Mouse (Mus musculus) mouse trophoblast stem cell (cell line): ENCODE measurements around the gene Gm8332.
"Not testable (repeated sequence)": the region's sequence is repeated elsewhere in the genome, so short reads cannot be mapped to it uniquely, and the experiment has no call there.

Experiments
- in situ Hi-C, 2 experiments: fragments of 300-500 bp; cut with MseI, MboI; formaldehyde crosslinking; loops; 2 replicates in 1 of 2; 3 replicates in 1 of 2; pipeline ENCODE4 v1.15.1; 2025

Gm8332 gene

GRCm38 (mm10) chr12:88250000-88250399 lies at the start of gene Gm8332:
TSS of gene Gm8332 (minus strand) at chr12:88250100.
- in situ Hi-C loops: loop anchor here (5.0 to 25.0 kb wide), 2 partner anchors 363 to 728 kb away; partner anchors contain the start of gene Gm2022 (in 1 of the 2)

GRCm38 (mm10) chr12:88297171-88297570 lies 47.3 kb upstream of the Gm8332 start:
- in situ Hi-C loops: not testable (repeated sequence)

GRCm38 (mm10) chr12:88293082-88293481 lies 43.2 kb upstream of the Gm8332 start:
- in situ Hi-C loops: not testable (repeated sequence)

GRCm38 (mm10) chr12:88285224-88285623 lies 35.3 kb upstream of the Gm8332 start:
- in situ Hi-C loops: not testable (repeated sequence)

GRCm38 (mm10) chr12:88274400-88274799 lies 24.5 kb upstream of the Gm8332 start, which contains the start of gene Gm5662:
TSS of gene Gm5662 (minus strand) at chr12:88274500.
- in situ Hi-C loops: loop anchor here in 1 of 2 experiments (25.0 kb wide), 1 partner anchor 387 kb away; the partner anchor contains the start of gene Gm2022

- in situ Hi-C loops: loop anchor here in 1 of 2 experiments (25.0 kb wide), 1 partner anchor 370 kb away; the partner anchor contains the start of gene Gm2022
These were observed 7.3 kb upstream of the Gm8332 start for GRCm38 (mm10) chr12:88257241-88257640.

GRCm38 (mm10) chr12:88255917-88256316 lies 6.0 kb upstream of the Gm8332 start:
- in situ Hi-C loops: loop anchor here in 1 of 2 experiments (25.0 kb wide), 1 partner anchor 369 kb away; the partner anchor contains the start of gene Gm2022

GRCm38 (mm10) chr12:88245786-88246185 lies 4.1 kb downstream of the Gm8332 start:
- in situ Hi-C loops: loop anchor here in 1 of 2 experiments (5.0 kb wide), 1 partner anchor 723 kb away; no protein-coding TSS in a partner anchor

- in situ Hi-C loops: not testable (repeated sequence)
These were observed 7.0 kb downstream of the Gm8332 start for GRCm38 (mm10) chr12:88242940-88243339.

GRCm38 (mm10) chr12:88219445-88219844 lies 30.5 kb downstream of the Gm8332 start:
- in situ Hi-C loops: no loop called here

GRCm38 (mm10) chr12:88218059-88218458 lies 31.8 kb downstream of the Gm8332 start:
- in situ Hi-C loops: not testable (repeated sequence)

- in situ Hi-C loops: no loop called here
These were observed 35.3 kb downstream of the Gm8332 start for GRCm38 (mm10) chr12:88214641-88215040.

- in situ Hi-C loops: not testable (repeated sequence)
These were observed 38.4 kb downstream of the Gm8332 start for GRCm38 (mm10) chr12:88211458-88211857.

- in situ Hi-C loops: no loop called here
These were observed 47.0 kb downstream of the Gm8332 start for GRCm38 (mm10) chr12:88202856-88203255.
